Mouse (Mus musculus) right cerebral cortex, adult 18-20 months (tissue): ENCODE results near the gene Gm10406.
A peak's percentile ranks its signal among the peaks of the same experiment; 100 is the strongest.
"Not testable (repeated sequence)": the region's sequence is repeated elsewhere in the genome, so short reads cannot be mapped to it uniquely, and the experiment has no call there.

Experiments used
- DNase-seq: peaks from one replicate; pipeline ENCODE4 v3.0.0; 2022; ENCODE audit warnings: mixed read lengths

The Gm10406 gene

DNA sequence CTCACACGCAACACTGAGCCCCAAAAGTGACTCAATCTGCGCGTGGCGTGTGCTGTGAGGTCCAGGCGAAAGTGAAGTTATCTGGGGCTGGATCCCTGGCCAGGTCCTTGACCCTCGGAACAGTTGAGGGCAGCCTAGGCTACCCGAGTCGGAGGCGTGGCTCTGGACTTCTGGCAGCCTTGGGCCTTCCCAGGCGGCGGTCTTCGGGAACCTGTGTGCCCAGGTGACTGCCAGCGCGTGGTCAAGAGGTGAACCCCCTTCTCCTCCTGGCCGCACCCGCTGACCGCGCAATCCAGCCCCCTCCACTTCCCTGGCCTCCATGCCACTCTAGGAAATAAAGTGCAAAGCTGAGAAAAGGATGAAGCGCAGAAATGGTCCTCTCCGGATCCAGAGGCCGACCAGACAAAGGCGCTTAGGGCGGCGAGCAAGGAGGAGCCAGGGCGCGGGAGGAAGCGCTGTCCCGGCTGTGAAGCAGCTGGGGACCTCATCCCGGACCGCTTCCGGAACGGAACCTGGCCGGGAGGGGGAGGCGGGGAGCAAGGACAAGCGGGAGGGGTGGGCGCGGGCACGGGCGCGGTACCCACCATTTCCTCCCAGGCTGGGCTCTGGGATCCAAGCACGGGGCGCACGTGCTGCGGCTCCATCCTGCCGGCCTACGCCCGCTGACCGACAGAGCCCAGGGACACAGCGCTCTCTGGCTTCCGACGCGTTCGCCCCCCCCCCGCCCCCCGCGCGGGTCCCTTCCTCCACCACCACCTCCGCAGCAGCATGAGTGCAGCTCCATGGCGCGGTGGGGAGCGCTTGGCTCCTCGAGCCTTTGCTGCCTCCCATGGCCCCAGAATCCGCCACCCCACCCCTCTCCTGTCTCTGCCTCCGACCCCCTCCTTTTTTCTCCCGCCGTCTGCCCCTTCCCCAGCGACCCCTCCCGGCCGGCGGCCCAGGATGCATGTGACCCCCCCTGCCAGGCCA is at the start of gene Gm10406:
Gm10406 (minus strand) TSS at position 669 of the 969 bp plus-strand sequence.
- peak; percentile 5 for DNase-seq

DNA sequence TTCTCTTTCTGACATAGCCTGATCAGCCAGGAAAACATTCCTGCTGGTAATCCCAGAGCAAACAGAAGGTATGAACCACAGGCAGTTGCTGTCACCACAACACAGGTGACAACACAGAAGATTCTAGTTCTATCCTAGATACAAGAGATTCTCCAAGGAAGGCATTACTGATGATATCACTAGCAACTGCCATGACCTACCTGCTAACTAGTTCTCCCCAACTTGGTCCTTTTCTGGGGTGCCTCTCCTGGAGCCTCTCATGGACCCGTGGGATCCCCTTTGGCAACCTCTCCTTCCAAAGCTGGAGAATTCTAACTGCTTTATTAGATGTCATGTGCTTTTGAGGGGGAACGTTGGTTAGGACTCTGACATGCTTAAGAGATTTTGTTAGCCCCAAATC is 17.6 kb upstream of the Gm10406 start, which contains the start of gene Gm3685:
Gm3685 (minus strand) TSS at position 101 of the 400 bp plus-strand sequence.
- not testable (repeated sequence) for DNase-seq

DNA sequence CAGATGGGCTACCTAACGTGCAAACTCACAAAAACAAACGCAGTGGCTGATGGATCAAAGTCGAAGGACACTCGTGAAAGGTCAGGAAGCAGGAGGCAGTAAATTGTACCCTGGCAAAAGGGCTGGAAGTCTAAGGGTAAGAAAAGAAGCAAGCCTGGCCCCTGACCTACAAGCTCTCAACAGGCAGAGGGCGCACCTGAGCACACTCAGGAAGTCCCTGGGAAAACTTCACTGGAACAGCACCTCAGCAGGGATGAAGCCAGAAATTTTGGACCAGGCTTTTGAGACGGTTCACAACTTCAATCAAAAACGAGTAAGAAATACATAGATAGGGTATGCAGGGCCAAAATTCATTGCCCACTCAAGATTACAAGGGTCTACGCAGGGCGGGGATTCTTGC is 975 bp downstream of the Gm10406 start:
- peak; percentile 7 for DNase-seq

DNA sequence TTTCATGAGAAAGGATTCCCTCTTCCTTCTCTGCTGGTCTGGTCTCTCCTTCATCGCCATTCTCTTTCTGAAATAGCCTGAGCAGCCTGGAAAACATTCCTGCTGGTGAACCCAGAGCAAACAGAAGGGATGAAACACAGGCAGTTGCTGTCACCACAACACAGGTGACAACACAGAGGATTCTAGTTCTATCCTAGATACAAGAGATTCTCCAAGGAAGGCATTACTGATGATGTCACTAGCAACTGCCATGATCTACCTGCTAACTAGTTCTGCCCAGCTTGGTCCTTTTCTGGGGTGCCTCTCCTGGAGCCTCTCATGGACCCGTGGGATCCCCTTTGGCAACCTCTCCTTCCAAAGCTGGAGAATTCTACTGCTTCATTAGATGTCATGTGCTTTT is 53.5 kb downstream of the Gm10406 start, which contains the start of gene Gm6356:
Gm6356 (minus strand) TSS at position 101 of the 400 bp plus-strand sequence.
- not testable (repeated sequence) for DNase-seq
